Comparison of ENCODE assay signal across 15 mouse cellular contexts in the genomic region with DNA sequence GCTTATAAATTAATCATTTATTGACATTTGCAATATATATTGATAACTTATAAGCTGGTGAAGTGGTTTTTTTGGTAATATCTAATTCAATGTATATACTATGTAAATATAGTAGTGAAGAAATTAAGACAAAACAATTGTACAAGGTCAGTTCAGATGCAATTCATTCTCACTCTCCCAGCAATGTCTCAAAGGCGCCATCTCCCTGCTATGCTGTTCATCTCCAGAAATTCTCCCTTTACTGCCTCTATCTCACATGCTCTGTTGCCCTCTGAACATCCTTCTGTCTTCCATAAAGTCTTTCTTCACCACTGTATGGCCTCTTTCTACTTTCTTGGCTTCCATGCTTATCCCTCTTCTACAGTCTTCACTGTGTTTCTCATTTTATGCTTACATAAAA.
"Had no signal": no experiment of that assay in that cellular context is flagged by ENCODE, and none has a peak within 500 bp of the region (broad histone marks: within the 10 kb centered on the region; RNA-seq: fewer than 3 reads in every experiment).

No protein-coding gene starts in this region.

- H3K9me3 ChIP-seq: liver, embryonic 13.5 days; neural tube, embryonic 13.5 days had no signal

- H3K4me1 ChIP-seq: liver, embryonic 13.5 days; neural tube, embryonic 13.5 days had no signal

- H3K4me3 ChIP-seq: left cerebral cortex, adult 2 months; liver, embryonic 13.5 days; myocyte; neural tube, embryonic 13.5 days had no signal

- H3K9ac ChIP-seq: liver, embryonic 13.5 days; neural tube, embryonic 13.5 days had no signal

- DNase-seq: kidney, postnatal 14 days; kidney, postnatal 4 days; layer of hippocampus, postnatal 36 days; liver, embryonic 13.5 days; lung, adult 2 months; lung, postnatal 14 days; lung, postnatal 4 days; midbrain, embryonic 14.5 days; thymus, adult 2 months; thymus, postnatal 14 days; thymus, postnatal 4 days had no signal

- H3K36me3 ChIP-seq: liver, embryonic 13.5 days; neural tube, embryonic 13.5 days had no signal

- H3K27ac ChIP-seq: left cerebral cortex, adult 2 months; liver, embryonic 13.5 days; neural tube, embryonic 13.5 days; stomach, postnatal 0 days had no signal

- H3K27me3 ChIP-seq: liver, embryonic 13.5 days; neural tube, embryonic 13.5 days had no signal
